Mouse (Mus musculus) left cerebral cortex, adult 2 months (tissue): ENCODE measurements around the gene Nme8. TPM values are rescaled to one million over a fixed set of nuclear protein-coding genes. Genes with fewer than 3 reads are reported as not detected.

Experiments
- DNase-seq, 2 experiments: peaks; one replicate each; pipeline ENCODE4 v3.0.0; 2021 to 2022; ENCODE audit warnings: low spot score in 2 of 2, mixed read lengths in 1 of 2; ENCODE audit errors: extremely low spot score in 1 of 2
- H3K27ac ChIP-seq: fragments of 200-600 bp; 2 replicates; pipeline ENCODE4 v1.8.1; 2022
- H3K4me3 ChIP-seq: fragments of 200-600 bp; 2 replicates; pipeline ENCODE4 v1.8.1; 2022
- CTCF ChIP-seq: fragments of 200-600 bp; IDR thresholded peaks from 2 replicates; pipeline ENCODE4 v1.8.1; 2022; ENCODE audit warnings: antibody characterized with exemption, mild to moderate bottlenecking, moderate library complexity
- intact Hi-C: fragments of 180-260 bp; cut with DNase I; formaldehyde crosslinking; loops from one replicate; pipeline ENCODE4 v1.15.1; 2025
- total RNA-seq, 2 experiments: library from RNA; stranded (reverse); gene quantifications; 2 replicates each; pipeline ENCODE4 v1.2.3; 2021

Nme8 gene
- total RNA-seq, 2 experiments from 2014 or later: not detected

- intact Hi-C loops: no loop called here
- Histone ChIP-seq H3K4me3 (no peak overlapping the region), H3K27ac (no peak overlapping the region)
- TF ChIP-seq CTCF: no peak
- DNase-seq: no peak
Observed at GRCm38 (mm10) chr13:19630768-19631709, 66.6 kb downstream of the Nme8 start.

GRCm38 (mm10) chr13:19626473-19626872 lies 71.1 kb downstream of the Nme8 start:
- Histone ChIP-seq H3K4me3 (no peak overlapping the region), H3K27ac (no peak overlapping the region)
- intact Hi-C loops: no loop called here
- DNase-seq: no peak
- no peak for TF ChIP-seq CTCF

GRCm38 (mm10) chr13:19624632-19625320 lies 72.8 kb downstream of the Nme8 start:
- H3K27ac ChIP-seq: no peak overlapping the region
- TF ChIP-seq CTCF: no peak
- no peak overlapping the region for H3K4me3 ChIP-seq
- no peak for DNase-seq
- intact Hi-C loops: no loop called here

- intact Hi-C loops: no loop called here
- Histone ChIP-seq H3K27ac (peak overlapping the region; percentile 50; the same call in 1 of the 2 replicates), H3K4me3 (peak overlapping the region; percentile 49)
- no peak for TF ChIP-seq CTCF
- peak in 1 of 2 experiments; percentile 20 for DNase-seq
Observed at GRCm38 (mm10) chr13:19623228-19623905, 74.2 kb downstream of the Nme8 start.

- peak; percentile 39 to 60 for DNase-seq
- TF ChIP-seq CTCF: peak; percentile 32
- peak within 1 kb of the TSS; percentile 50; the same call in 1 of the 2 replicates for H3K27ac ChIP-seq
- H3K4me3 ChIP-seq: peak within 1 kb of the TSS; percentile 49
- intact Hi-C loops: no loop called here
Observed at GRCm38 (mm10) chr13:19622573-19623227, 74.9 kb downstream of the Nme8 start, which contains the start of gene Sfrp4. Sfrp4 (plus strand) TSS chr13:19623104.

GRCm38 (mm10) chr13:19619216-19619927 lies 78.2 kb downstream of the Nme8 start, which contains the start of gene Epdr1:
Epdr1 (minus strand) TSS chr13:19619927.
- Histone ChIP-seq H3K4me3 (peak within 1 kb of the TSS; percentile 90), H3K27ac (peak within 1 kb of the TSS; percentile 95)
- peak; percentile 67 for TF ChIP-seq CTCF
- intact Hi-C loops: loop anchor here (10.0 kb wide), 1 partner anchor 225 kb away; the partner anchor contains the start of gene Stard3nl
- DNase-seq: peak; percentile 69 to 77

GRCm38 (mm10) chr13:19618841-19619215 lies 78.8 kb downstream of the Nme8 start:
- no peak for TF ChIP-seq CTCF
- Histone ChIP-seq H3K4me3 (peak overlapping the region; percentile 90), H3K27ac (peak overlapping the region; percentile 95)
- intact Hi-C loops: loop anchor here (10.0 kb wide), 1 partner anchor 224 kb away; the partner anchor contains the start of gene Stard3nl
- DNase-seq: no peak

GRCm38 (mm10) chr13:19618081-19618480 lies 79.5 kb downstream of the Nme8 start:
- no peak for TF ChIP-seq CTCF
- H3K4me3 ChIP-seq: peak overlapping the region; percentile 90
- intact Hi-C loops: loop anchor here (10.0 kb wide), 1 partner anchor 223 kb away; the partner anchor contains the start of gene Stard3nl

GRCm38 (mm10) chr13:19614311-19614710 lies 83.3 kb downstream of the Nme8 start:
- no peak overlapping the region for H3K27ac ChIP-seq
- DNase-seq: no peak
- H3K4me3 ChIP-seq: no peak overlapping the region
- intact Hi-C loops: loop anchor here (10.0 kb wide), 1 partner anchor 220 kb away; the partner anchor contains the start of gene Stard3nl
- no peak for TF ChIP-seq CTCF

More at GRCm38 (mm10) chr13:19618081-19618480, 79.5 kb downstream of the Nme8 start:
- no peak for DNase-seq
- no peak overlapping the region for H3K27ac ChIP-seq

- Histone ChIP-seq H3K27ac (no peak overlapping the region), H3K4me3 (no peak overlapping the region)
- no peak for DNase-seq
- no peak for TF ChIP-seq CTCF
- intact Hi-C loops: loop anchor here (10.0 kb wide), 1 partner anchor 219 kb away; the partner anchor contains the start of gene Stard3nl
Observed at GRCm38 (mm10) chr13:19613426-19613825, 84.2 kb downstream of the Nme8 start.
